Mouse (Mus musculus): ENCODE data around the gene Npdc1. TPM values are rescaled to one million over a fixed set of nuclear protein-coding genes. Genes with fewer than 3 reads are reported as not detected.

Gene Npdc1
- total RNA-seq (2012; rRNA removed) (3.4 and 5.5 TPM in 2 replicates), total RNA-seq (2014; rRNA removed) (not detected in 2 replicates), polyA plus RNA-seq (2012; ENCODE audit: insufficient read length, low read depth) (0.49 and 0.78 TPM in 2 replicates)

DNA sequence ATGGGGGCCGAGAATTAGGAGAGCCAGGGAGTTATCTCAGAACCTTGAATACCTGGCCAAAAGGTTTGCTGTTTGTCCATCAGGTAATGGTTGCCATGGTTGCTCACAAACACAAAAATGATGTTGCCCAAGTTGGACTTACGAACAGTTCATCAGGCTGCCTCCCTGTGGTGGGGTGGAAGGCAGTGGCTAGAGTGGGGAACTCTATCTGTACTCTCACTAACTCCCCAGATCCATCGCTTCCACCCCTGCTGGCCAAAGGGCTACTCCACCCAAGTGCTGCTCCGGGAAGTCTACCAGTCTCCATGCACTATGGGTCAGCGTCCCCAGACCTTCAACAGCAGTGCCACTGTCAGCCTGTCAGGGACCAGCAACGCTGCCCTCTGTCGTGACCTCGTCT is at the start of gene Npdc1:
TSS of gene Npdc1 (plus strand) at position 301 of the 400 bp plus-strand sequence.
- dilution Hi-C loops (cut with MboI; ENCODE audit: extremely low pct_ligation_motif_present, extremely low pct_unique_long_range_greater_than_20kb, low sequenced_read_pairs), result no loop called here
- no peaks in the 10 kb centered on the region for H3K9me3 ChIP-seq (replicated peaks; ENCODE audit: low read length)
- H3K79me2 ChIP-seq (replicated peaks; ENCODE audit: control insufficient read depth, extremely low read depth, insufficient read depth, poor library complexity, severe bottlenecking), result no peaks in the 10 kb centered on the region
- H3K27ac ChIP-seq (ENCODE audit: insufficient read depth, low read depth), result no peak within 1 kb of the TSS
- no peak for TF ChIP-seq NRF1 (IDR thresholded peaks at IDR 0.05; ENCODE audit: low read depth, low read length)
- no peak for TF ChIP-seq ETS1 (conservative IDR thresholded peaks at IDR 0.05; ENCODE audit: low read depth, low read length)
- no peak for TF ChIP-seq SMC3 (IDR thresholded peaks at IDR 0.05; ENCODE audit: low read depth, low read length)
- TF ChIP-seq GABPA (IDR thresholded peaks at IDR 0.05; ENCODE audit: insufficient replicate concordance, low read depth, low read length), result no peak
- no peak for TF ChIP-seq PAX5 (IDR thresholded peaks at IDR 0.05; ENCODE audit: low read length)
- no peak for TF ChIP-seq POLR2AphosphoS2 (IDR thresholded peaks at IDR 0.05; ENCODE audit: low read depth, low read length)
- TF ChIP-seq CHD2 (IDR thresholded peaks at IDR 0.05; ENCODE audit: low read length), result no peak
- no peak for TF ChIP-seq KAT2A (IDR thresholded peaks at IDR 0.05; ENCODE audit: insufficient replicate concordance, low read length)
- no peak for TF ChIP-seq ZMIZ1 (IDR thresholded peaks at IDR 0.05; ENCODE audit: low read depth, low read length)
- H3K36me3 ChIP-seq (replicated peaks in 1 of 2; ENCODE audit: control insufficient read depth in 1 of 2, insufficient read depth in 1 of 2, low read length in 1 of 2), result no peaks in the 10 kb centered on the region
- DNase-seq (ENCODE audit: extremely low read depth), result no peak
- H3K4me3 ChIP-seq (replicated peaks in 1 of 3; ENCODE audit: low read depth in 2 of 3, low read length in 2 of 3, poor library complexity in 1 of 3), result no peak within 1 kb of the TSS
- no peak within 1 kb of the TSS for H3K9ac ChIP-seq (ENCODE audit: insufficient read depth, low read depth)
- peaks cover 95% of the 10 kb centered on the region for H3K27me3 ChIP-seq (replicated peaks)
- no peak within 1 kb of the TSS for H3K4me2 ChIP-seq (ENCODE audit: insufficient read depth, low read depth, poor library complexity, severe bottlenecking)
- in situ Hi-C loops (cut with MboI; ENCODE audit: low pct_ligation_motif_present, low pct_unique_long_range_greater_than_20kb, low sequenced_read_pairs), result no loop called here
- no peaks in the 10 kb centered on the region for H3K4me1 ChIP-seq (ENCODE audit: control insufficient read depth in 1 of 2, insufficient read depth in 2 of 2)

GRCm38 (mm10) chr2:25349499-25349898 is 49.7 kb upstream of the Npdc1 start:
- Histone ChIP-seq H3K79me2 (replicated peaks; ENCODE audit: control insufficient read depth, extremely low read depth, insufficient read depth, poor library complexity, severe bottlenecking) (no peaks in the 10 kb centered on the region; the same call in 1 of the 2 replicates), H3K4me2 (ENCODE audit: insufficient read depth, low read depth, poor library complexity, severe bottlenecking) (no peak overlapping the region), H3K9me3 (replicated peaks; ENCODE audit: low read length) (no peaks in the 10 kb centered on the region), H3K36me3 (replicated peaks in 1 of 2; ENCODE audit: control insufficient read depth in 1 of 2, insufficient read depth in 1 of 2, low read length in 1 of 2) (peaks cover 92 to 97% of the 10 kb centered on the region in 2 experiments), H3K27me3 (replicated peaks) (no peaks in the 10 kb centered on the region), H3K4me3 (replicated peaks in 1 of 3; ENCODE audit: low read depth in 2 of 3, low read length in 2 of 3, poor library complexity in 1 of 3) (no peak overlapping the region), H3K27ac (ENCODE audit: insufficient read depth, low read depth) (no peak overlapping the region), H3K4me1 (ENCODE audit: control insufficient read depth in 1 of 2, insufficient read depth in 2 of 2) (peaks cover 0 to 6% of the 10 kb centered on the region in 2 experiments; a peak in 1 of 4 replicates), H3K9ac (ENCODE audit: insufficient read depth, low read depth) (no peak overlapping the region)
- no peak for DNase-seq (ENCODE audit: extremely low read depth)
- in situ Hi-C loops (cut with MboI; ENCODE audit: low pct_ligation_motif_present, low pct_unique_long_range_greater_than_20kb, low sequenced_read_pairs), result no loop called here
- dilution Hi-C loops (cut with MboI; ENCODE audit: extremely low pct_ligation_motif_present, extremely low pct_unique_long_range_greater_than_20kb, low sequenced_read_pairs), result no loop called here
- TF ChIP-seq UBTF (IDR thresholded peaks at IDR 0.05; ENCODE audit: low read depth, low read length) (no peak), RCOR1 (conservative IDR thresholded peaks at IDR 0.05; ENCODE audit: low read depth, low read length) (no peak)

GRCm38 (mm10) chr2:25350701-25351100 is 48.5 kb upstream of the Npdc1 start:
- TF ChIP-seq ZKSCAN1 (IDR thresholded peaks at IDR 0.05; ENCODE audit: borderline replicate concordance, low read depth, low read length), result no peak
- no peak for TF ChIP-seq POLR2AphosphoS2 (IDR thresholded peaks at IDR 0.05; ENCODE audit: low read depth, low read length)
- TF ChIP-seq TCF12 (IDR thresholded peaks at IDR 0.05; ENCODE audit: low read depth, low read length), result no peak
- TF ChIP-seq USF2 (conservative IDR thresholded peaks at IDR 0.05; ENCODE audit: low read depth, low read length), result no peak
- no peak for TF ChIP-seq IRF4 (IDR thresholded peaks at IDR 0.05; ENCODE audit: low read depth, low read length)
- no peak for TF ChIP-seq HCFC1 (IDR thresholded peaks at IDR 0.05; ENCODE audit: low read depth, low read length)
- no peak for TF ChIP-seq RAD21 (IDR thresholded peaks at IDR 0.05; ENCODE audit: low read depth, low read length)
- TF ChIP-seq PAX5 (IDR thresholded peaks at IDR 0.05; ENCODE audit: low read length), result no peak
- no peak for TF ChIP-seq KAT2A (IDR thresholded peaks at IDR 0.05; ENCODE audit: insufficient replicate concordance, low read length)
- no peak for TF ChIP-seq MEF2A (IDR thresholded peaks at IDR 0.05; ENCODE audit: borderline replicate concordance, low read depth, low read length)
- no peaks in the 10 kb centered on the region for H3K27me3 ChIP-seq (replicated peaks)
- in situ Hi-C loops (cut with MboI; ENCODE audit: low pct_ligation_motif_present, low pct_unique_long_range_greater_than_20kb, low sequenced_read_pairs) (no loop called here), dilution Hi-C loops (cut with MboI; ENCODE audit: extremely low pct_ligation_motif_present, extremely low pct_unique_long_range_greater_than_20kb, low sequenced_read_pairs) (no loop called here)
- H3K36me3 ChIP-seq (replicated peaks in 1 of 2; ENCODE audit: control insufficient read depth in 1 of 2, insufficient read depth in 1 of 2, low read length in 1 of 2), result peaks cover 81 to 94% of the 10 kb centered on the region in 2 experiments
- no peaks in the 10 kb centered on the region for H3K9me3 ChIP-seq (replicated peaks; ENCODE audit: low read length)
- no peak overlapping the region for H3K9ac ChIP-seq (ENCODE audit: insufficient read depth, low read depth)
- no peak overlapping the region for H3K27ac ChIP-seq (ENCODE audit: insufficient read depth, low read depth)
- no peak overlapping the region for H3K4me3 ChIP-seq (replicated peaks in 1 of 3; ENCODE audit: low read depth in 2 of 3, low read length in 2 of 3, poor library complexity in 1 of 3)
- H3K79me2 ChIP-seq (replicated peaks; ENCODE audit: control insufficient read depth, extremely low read depth, insufficient read depth, poor library complexity, severe bottlenecking), result no peaks in the 10 kb centered on the region; the same call in 1 of the 2 replicates
- peaks cover 5 to 18% of the 10 kb centered on the region in 2 experiments for H3K4me1 ChIP-seq (ENCODE audit: control insufficient read depth in 1 of 2, insufficient read depth in 2 of 2)
- DNase-seq (ENCODE audit: extremely low read depth), result no peak
- H3K4me2 ChIP-seq (ENCODE audit: insufficient read depth, low read depth, poor library complexity, severe bottlenecking), result no peak overlapping the region
